Mouse (Mus musculus): ENCODE measurements around the gene Eif2ak4. TPM values are rescaled to one million over a fixed set of nuclear protein-coding genes. Genes with fewer than 3 reads are reported as not detected.

The Eif2ak4 gene
- polyA plus RNA-seq, 1 experiment: 21.5 TPM

DNA sequence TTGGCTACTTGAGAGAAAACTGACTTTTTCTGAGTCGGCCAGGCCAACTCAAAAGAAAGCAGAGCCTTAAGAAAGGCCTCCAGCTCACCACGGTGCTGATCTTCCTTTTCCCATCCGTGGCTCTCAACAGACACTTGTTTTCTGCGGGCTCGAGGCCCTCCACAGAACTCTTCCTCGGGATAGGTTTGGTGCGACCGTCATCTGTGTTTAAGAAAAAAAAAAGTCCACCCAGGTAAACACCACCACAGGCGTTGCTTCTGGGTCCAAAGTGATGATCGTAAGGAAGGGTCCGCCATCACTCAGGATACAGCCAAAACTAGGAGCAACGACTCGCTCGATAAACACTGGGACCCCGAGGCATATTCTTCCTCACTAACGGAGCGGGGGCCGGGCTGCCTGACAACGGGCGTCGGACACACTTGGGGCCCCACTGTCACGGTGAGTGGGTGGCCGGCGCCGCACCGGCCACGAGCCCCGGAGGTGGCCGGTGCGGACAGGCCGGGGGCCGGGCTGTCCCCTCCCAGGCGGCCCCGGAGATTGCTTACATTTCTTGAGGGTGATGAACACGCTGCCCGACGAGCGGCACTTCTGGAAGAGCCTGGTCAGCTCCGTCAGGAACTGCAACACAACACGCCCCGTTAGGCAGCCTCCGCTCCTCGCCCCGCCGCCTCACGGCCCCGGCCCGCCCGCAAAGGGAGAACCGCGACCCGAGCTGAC, 90.6 kb downstream of the Eif2ak4 start:
- Histone ChIP-seq H3K4me1 (ENCODE audit: control insufficient read depth, insufficient read depth, low read length) (peaks cover 5% of the 10 kb centered on the region), H3K27ac (ENCODE audit: insufficient read depth, low read length) (0 out of 2 replicates have a peak overlapping the region, but pooled peaks have one; percentile 23), H3K4me3 (replicated peaks; ENCODE audit: insufficient read depth, low read depth, low read length) (peak overlapping the region; percentile 67), H3K27me3 (ENCODE audit: control insufficient read depth, insufficient read depth, low read length) (no peaks in the 10 kb centered on the region)
- WGBS: under 1% methylated on average over 52 of the region's 52 CpGs
- no peak for DNase-seq
- TF ChIP-seq POLR2A (IDR thresholded peaks at IDR 0.05; ENCODE audit: borderline replicate concordance, insufficient read depth, low read length) (no peak), CTCF (IDR thresholded peaks at IDR 0.05; ENCODE audit: borderline replicate concordance, insufficient read depth, low read depth, low read length) (no peak)

DNA sequence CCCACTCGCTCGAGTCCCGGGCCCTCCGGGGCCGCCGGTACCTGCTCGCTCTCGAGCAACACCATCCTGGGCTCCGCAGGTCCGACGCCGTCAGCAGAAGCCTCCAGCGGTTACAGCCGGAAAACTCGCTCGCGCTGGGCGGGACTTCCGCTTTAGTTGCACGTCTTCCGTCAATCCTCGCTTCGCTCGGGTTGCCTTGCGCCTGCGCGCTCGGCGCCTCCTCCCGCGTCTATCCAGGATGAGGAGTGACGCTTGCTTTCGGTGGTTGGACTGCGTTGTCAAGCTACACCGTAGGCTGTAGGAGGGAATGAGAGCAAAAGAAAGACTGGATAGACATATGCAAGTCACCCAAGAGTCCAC, 91.1 kb downstream of the Eif2ak4 start, which contains the start of gene Srp14:
Gene Srp14 (minus strand): TSS at position 162 of the 360 bp plus-strand sequence.
- Histone ChIP-seq H3K4me3 (replicated peaks; ENCODE audit: insufficient read depth, low read depth, low read length) (peak within 1 kb of the TSS; percentile 67), H3K27ac (ENCODE audit: insufficient read depth, low read length) (peak within 1 kb of the TSS; percentile 23; the same call in 1 of the 2 replicates), H3K27me3 (ENCODE audit: control insufficient read depth, insufficient read depth, low read length) (no peaks in the 10 kb centered on the region), H3K4me1 (ENCODE audit: control insufficient read depth, insufficient read depth, low read length) (peaks cover 5% of the 10 kb centered on the region)
- TF ChIP-seq POLR2A (IDR thresholded peaks at IDR 0.05; ENCODE audit: borderline replicate concordance, insufficient read depth, low read length) (peak; percentile 95), CTCF (IDR thresholded peaks at IDR 0.05; ENCODE audit: borderline replicate concordance, insufficient read depth, low read depth, low read length) (no peak)
- WGBS: under 1% methylated on average over 35 of the region's 35 CpGs
- DNase-seq: peak; percentile 93 to 94

DNA sequence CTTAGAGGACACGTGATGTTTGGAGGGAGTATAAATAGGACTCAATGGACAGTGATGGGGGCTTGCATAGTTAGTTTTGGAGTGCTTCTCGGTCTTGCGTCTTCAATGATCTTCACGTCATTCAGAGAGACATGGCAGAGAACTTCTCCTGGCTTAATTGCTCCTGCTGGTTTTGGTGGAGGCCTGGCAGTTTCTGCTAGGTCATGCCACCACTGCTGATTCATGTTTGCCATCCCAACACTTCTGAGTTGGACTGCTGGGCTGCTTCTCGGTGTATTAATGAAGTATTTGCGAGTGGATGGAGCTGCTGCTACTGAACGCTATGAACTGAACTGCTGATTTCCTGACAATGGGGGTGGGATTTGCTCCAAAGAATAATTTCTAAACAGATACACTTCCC, 92.5 kb downstream of the Eif2ak4 start:
- no peak for TF ChIP-seq POLR2A (IDR thresholded peaks at IDR 0.05; ENCODE audit: borderline replicate concordance, insufficient read depth, low read length)
- no peak for TF ChIP-seq CTCF (IDR thresholded peaks at IDR 0.05; ENCODE audit: borderline replicate concordance, insufficient read depth, low read depth, low read length)
- 91% methylated on average over 7 of the region's 7 CpGs for WGBS
- no peak for DNase-seq
- Histone ChIP-seq H3K27me3 (ENCODE audit: control insufficient read depth, insufficient read depth, low read length) (no peaks in the 10 kb centered on the region), H3K27ac (ENCODE audit: insufficient read depth, low read length) (no peak overlapping the region), H3K4me3 (replicated peaks; ENCODE audit: insufficient read depth, low read depth, low read length) (no peak overlapping the region), H3K4me1 (ENCODE audit: control insufficient read depth, insufficient read depth, low read length) (peaks cover 5% of the 10 kb centered on the region)

DNA sequence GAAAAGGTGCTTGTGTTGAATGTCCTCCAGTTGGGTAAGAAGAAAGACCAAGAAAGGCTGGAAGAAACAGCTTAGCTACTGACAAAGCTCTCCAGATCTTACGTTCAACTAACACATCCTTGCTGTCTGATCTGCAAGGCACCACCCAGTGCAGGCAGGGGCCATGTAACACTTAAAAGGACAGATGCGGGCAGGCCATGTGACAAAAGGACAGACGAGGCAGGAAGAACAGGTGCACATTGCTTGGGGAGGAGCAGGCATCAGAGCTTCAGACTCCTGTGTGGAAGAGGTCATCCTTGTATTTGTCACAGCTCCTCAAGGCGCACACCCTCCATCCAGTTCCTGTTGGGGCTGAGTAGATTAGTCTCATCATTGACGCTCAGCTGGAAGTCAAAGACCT, 94.6 kb downstream of the Eif2ak4 start:
- Histone ChIP-seq H3K4me1 (ENCODE audit: control insufficient read depth, insufficient read depth, low read length) (peaks cover 5% of the 10 kb centered on the region), H3K27me3 (ENCODE audit: control insufficient read depth, insufficient read depth, low read length) (no peaks in the 10 kb centered on the region), H3K27ac (ENCODE audit: insufficient read depth, low read length) (no peak overlapping the region), H3K4me3 (replicated peaks; ENCODE audit: insufficient read depth, low read depth, low read length) (no peak overlapping the region)
- no peak for TF ChIP-seq POLR2A (IDR thresholded peaks at IDR 0.05; ENCODE audit: borderline replicate concordance, insufficient read depth, low read length)
- TF ChIP-seq CTCF (IDR thresholded peaks at IDR 0.05; ENCODE audit: borderline replicate concordance, insufficient read depth, low read depth, low read length): no peak
- 83% methylated on average over 5 of the region's 5 CpGs for WGBS
- no peak for DNase-seq

DNA sequence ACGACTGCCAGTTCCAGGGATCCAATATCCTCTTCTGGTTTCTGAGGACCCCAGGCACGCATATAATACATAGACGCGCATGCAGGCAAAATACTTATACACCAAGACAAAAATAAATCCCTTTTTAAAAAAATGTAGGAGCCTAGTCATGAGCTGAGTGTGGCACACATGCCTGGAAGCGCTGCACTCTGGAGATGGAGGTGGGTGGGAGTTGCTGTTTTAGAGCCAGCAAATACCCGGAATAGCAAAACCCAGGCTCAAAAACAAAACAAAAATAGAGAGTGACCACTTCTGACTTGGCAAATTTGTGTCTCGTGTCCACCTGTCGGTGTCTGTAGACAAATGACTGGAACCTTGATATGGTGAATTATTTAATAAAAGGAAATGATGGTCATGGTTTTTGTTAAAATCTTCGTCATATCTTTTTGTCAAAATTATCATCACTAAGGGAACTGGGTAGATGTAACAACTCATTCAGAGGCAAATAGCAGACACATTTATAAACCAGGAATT, 96.0 kb downstream of the Eif2ak4 start:
- TF ChIP-seq POLR2A (IDR thresholded peaks at IDR 0.05; ENCODE audit: borderline replicate concordance, insufficient read depth, low read length) (no peak), CTCF (IDR thresholded peaks at IDR 0.05; ENCODE audit: borderline replicate concordance, insufficient read depth, low read depth, low read length) (no peak)
- no peak overlapping the region for H3K4me3 ChIP-seq (replicated peaks; ENCODE audit: insufficient read depth, low read depth, low read length)
- DNase-seq: no peak

DNA sequence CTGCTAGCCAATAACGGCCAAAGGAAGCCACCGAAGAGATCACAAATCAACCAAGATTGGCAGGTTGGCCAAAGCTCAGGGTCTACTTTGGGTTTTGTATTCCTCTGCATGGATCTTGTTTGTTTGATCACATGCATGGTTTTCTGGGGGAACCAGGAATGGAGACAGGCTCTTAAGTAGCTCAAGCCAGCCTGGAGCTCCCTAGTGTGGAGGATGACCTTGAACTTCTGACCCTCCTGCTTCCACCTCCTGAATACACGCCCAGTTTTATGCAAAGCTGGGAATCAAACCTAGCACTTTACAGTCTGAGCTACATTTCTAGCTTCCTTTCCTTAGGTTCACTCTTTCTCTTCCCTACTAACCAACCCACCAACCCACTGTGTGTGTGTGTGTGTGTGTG, 97.0 kb downstream of the Eif2ak4 start:
- DNase-seq: no peak
- no peak for TF ChIP-seq CTCF (IDR thresholded peaks at IDR 0.05; ENCODE audit: borderline replicate concordance, insufficient read depth, low read depth, low read length)
- no peak for TF ChIP-seq POLR2A (IDR thresholded peaks at IDR 0.05; ENCODE audit: borderline replicate concordance, insufficient read depth, low read length)
- WGBS: 67% methylated on average over 3 of the region's 3 CpGs

More for the DNA sequence above, 96.0 kb downstream of the Eif2ak4 start:
- WGBS: 70% methylated on average over 9 of the region's 9 CpGs
- no peaks in the 10 kb centered on the region for H3K4me1 ChIP-seq (ENCODE audit: control insufficient read depth, insufficient read depth, low read length)
- no peak overlapping the region for H3K27ac ChIP-seq (ENCODE audit: insufficient read depth, low read length)
- H3K27me3 ChIP-seq (ENCODE audit: control insufficient read depth, insufficient read depth, low read length): no peaks in the 10 kb centered on the region

DNA sequence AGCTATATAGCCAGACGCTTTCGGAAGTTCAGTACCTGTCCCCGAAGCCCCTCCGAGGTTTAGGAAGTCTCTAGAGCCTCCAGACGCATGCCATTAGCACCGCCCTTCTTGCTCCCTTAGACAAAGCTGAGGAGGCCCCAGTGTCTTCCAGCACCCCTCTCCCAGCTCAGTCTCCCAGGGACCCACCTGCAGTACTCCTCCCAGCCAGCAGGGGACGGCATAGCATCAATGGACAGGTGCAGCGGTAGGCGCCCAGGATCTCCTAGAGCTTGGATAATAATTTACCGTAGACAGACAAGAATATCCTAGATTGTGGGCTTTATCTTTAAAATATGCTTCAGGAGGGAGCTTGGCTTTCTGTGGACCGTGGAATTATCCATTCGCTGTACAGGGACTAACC, 98.5 kb downstream of the Eif2ak4 start:
- 18% methylated on average over 12 of the region's 12 CpGs for WGBS
- Histone ChIP-seq H3K27me3 (ENCODE audit: control insufficient read depth, insufficient read depth, low read length) (no peaks in the 10 kb centered on the region), H3K4me1 (ENCODE audit: control insufficient read depth, insufficient read depth, low read length) (no peaks in the 10 kb centered on the region), H3K27ac (ENCODE audit: insufficient read depth, low read length) (no peak overlapping the region), H3K4me3 (replicated peaks; ENCODE audit: insufficient read depth, low read depth, low read length) (no peak overlapping the region)
- no peak for TF ChIP-seq POLR2A (IDR thresholded peaks at IDR 0.05; ENCODE audit: borderline replicate concordance, insufficient read depth, low read length)
- peak; percentile 95 for TF ChIP-seq CTCF (IDR thresholded peaks at IDR 0.05; ENCODE audit: borderline replicate concordance, insufficient read depth, low read depth, low read length)
- peak; percentile 68 to 83 for DNase-seq

More for the DNA sequence above, 97.0 kb downstream of the Eif2ak4 start:
- H3K27ac ChIP-seq (ENCODE audit: insufficient read depth, low read length): no peak overlapping the region
- no peak overlapping the region for H3K4me3 ChIP-seq (replicated peaks; ENCODE audit: insufficient read depth, low read depth, low read length)
- no peaks in the 10 kb centered on the region for H3K4me1 ChIP-seq (ENCODE audit: control insufficient read depth, insufficient read depth, low read length)
- no peaks in the 10 kb centered on the region for H3K27me3 ChIP-seq (ENCODE audit: control insufficient read depth, insufficient read depth, low read length)

DNA sequence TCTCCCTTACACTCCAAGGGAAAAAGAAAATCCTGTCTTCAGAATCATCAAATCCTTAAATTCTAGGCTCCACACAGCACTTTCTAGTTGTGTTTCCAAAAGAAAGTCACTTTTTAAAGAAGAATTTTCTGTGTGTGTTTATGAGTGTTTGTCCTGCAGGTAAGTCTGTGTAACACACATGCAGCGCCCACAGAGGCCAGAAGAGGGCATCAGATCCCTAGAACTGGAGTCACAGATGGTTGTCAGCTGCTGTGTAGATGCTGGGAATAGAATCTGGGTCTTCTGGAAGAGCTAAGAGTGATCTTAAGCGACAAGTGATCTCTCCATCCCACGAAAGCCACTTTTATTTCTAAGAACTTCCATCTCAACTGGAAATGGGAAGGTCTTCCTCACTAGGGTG, 99.4 kb downstream of the Eif2ak4 start:
- H3K4me3 ChIP-seq (replicated peaks; ENCODE audit: insufficient read depth, low read depth, low read length): no peak overlapping the region
- H3K27me3 ChIP-seq (ENCODE audit: control insufficient read depth, insufficient read depth, low read length): no peaks in the 10 kb centered on the region
- H3K27ac ChIP-seq (ENCODE audit: insufficient read depth, low read length): no peak overlapping the region
- WGBS: 76% methylated on average over 3 of the region's 3 CpGs
- DNase-seq: no peak
- TF ChIP-seq POLR2A (IDR thresholded peaks at IDR 0.05; ENCODE audit: borderline replicate concordance, insufficient read depth, low read length) (no peak), CTCF (IDR thresholded peaks at IDR 0.05; ENCODE audit: borderline replicate concordance, insufficient read depth, low read depth, low read length) (peak; percentile 18; the same call in 1 of the 2 replicates)
- H3K4me1 ChIP-seq (ENCODE audit: control insufficient read depth, insufficient read depth, low read length): no peaks in the 10 kb centered on the region

Data from cerebellum, adult 2 months (tissue).